Mouse (Mus musculus) testis, postnatal 10 days (tissue): ENCODE data around the gene Rad51b.

Source experiments
- DNase-seq: peaks from one replicate; pipeline ENCODE4 v3.0.0; 2021; ENCODE audit warnings: low spot score

The Rad51b gene

GRCm38 (mm10) chr12:79614583-79614953, 317.5 kb downstream of the Rad51b start:
- DNase-seq, result no peak

- DNase-seq, result no peak
These were observed 318.7 kb downstream of the Rad51b start for GRCm38 (mm10) chr12:79615717-79616316.

- no peak for DNase-seq
These were observed 321.9 kb downstream of the Rad51b start for GRCm38 (mm10) chr12:79619009-79619408.

DNA sequence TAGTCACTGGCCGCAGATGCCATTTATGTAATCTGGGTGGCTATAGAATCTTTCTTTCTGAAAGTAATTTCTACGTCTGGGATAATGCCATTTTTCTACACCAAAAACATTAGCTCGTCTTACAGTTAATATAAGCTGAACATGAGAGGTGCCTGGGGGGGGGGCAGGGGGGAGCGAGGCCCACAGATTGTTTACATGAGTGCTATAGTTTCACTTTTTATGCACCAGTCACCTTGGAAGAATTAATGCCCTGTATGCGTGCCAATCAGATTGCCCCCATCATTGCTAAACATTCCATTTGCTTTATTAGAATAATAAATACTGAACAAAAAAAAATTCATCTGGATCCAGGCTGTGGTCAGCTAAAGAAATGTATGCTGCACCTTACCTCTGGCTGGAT, 323.6 kb downstream of the Rad51b start:
- no peak for DNase-seq

DNA sequence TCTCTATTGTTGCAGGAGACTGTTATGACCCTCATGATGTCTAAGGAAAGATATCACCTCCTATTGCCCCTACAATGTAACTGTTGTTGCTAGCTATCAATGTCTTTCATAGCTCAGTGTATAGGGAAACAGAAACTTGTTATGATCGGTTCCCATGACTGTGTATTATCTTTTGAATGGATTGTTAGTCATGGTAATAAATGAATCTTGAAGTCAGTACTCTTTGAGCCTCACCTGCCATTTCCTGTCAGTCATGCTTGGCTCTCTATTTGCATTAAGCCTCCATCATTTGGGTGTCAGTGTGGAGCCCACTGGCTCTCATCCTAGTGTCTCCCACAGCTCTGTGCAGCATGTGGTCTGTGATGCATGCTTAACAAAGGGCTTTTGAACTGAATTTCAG, 326.2 kb downstream of the Rad51b start:
- no peak for DNase-seq

DNA sequence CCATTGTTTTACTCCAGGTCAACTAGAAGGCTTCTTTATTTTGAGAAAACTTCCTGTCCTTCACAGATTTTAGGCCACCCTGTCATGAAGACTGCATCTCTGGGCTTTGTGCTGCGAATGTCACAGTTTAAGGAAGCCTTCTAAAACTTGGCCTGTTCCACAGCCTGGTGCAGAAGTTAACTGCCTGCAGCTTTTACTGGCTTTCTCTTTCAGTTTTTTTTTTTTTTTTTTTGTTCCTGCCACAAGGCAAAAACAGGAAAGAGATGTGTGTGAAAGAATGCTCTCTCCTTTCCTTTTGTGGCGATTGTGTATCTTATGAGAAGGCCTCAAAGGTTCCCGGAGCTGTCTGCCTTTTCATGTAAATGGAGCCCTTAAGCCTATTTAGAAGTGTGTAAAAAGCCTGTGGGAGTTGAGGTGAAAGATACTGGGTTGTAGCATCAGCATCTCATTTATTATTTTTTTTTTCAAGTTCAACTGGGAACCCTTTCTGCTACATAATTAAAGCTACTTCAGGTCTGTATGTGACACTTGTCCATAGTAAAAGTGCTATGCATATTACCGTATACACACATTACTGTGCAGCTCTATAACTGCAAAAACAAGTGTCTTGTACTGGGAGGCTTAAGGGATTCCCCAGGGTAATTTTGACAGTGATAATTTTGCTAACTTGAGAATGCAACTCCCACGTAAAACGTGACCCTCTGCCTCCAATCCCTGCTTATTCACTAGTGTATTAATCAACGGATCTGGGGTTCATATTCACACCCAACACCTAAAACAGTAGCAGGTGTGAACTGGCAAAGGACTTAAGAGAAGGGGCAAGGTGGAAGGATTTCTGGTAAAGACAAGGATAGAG, 328.8 kb downstream of the Rad51b start:
- DNase-seq, result no peak

DNA sequence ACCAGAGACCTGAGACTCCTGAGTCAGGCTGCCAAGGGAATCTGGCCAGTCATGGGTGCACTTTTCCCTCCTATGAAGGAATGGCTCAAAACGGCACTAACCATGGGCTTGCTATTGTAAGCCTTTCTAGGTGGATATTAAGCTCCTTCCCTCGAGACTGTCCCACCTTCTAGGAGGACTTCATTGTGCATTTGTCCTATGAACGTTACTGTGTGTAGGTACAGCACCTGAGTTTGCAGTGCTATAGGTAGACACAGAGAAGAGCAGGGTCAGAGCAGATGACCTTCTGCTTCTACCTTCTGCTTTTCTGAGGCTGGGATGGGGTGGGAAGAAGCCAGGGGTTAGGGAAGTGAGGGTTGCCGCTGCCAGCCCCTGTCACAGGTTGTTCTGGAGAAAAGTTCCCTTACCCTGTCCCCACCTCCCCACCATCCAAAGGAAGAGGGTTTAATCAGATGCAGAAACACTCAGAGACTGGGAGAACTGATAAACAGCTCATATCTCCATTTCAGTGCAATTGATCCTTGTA, 329.5 kb downstream of the Rad51b start:
- no peak for DNase-seq

DNA sequence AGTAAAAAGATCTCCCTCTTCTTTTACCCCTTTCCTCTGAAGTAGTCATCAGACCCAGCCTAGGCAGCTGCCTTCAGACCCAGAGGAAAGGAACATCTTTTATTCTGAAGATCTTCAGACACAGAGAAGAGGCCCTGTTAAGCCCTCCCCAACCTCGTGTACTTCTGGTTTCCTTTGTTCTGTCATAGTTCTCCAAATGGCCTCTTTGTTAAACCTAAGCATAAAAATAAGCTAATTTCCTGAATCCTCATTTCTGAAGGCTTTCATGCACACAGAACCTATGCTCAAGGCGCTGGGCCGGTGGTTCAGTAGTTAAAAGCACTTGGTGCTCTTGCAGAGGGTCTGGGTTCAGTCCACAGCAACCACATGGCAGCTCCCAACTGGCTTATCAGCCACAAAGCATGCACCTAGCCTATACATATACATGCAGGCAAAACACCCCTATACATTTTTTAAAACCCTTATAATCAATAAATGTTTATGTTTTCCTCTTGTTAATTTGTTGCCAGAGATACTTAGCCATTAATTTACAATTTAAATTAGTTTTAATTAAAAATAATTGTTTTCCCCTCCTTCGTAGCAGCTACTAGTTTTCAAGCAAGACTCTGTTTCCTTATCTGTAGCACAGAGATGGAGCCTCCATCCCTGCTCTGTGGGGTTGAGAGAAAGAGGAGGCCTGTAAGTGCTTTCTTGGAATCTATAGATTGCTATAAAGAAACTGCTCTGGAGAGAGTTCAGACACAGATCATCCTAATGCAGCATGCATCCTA, 330.5 kb downstream of the Rad51b start:
- DNase-seq, result no peak

GRCm38 (mm10) chr12:79628121-79628774, 331.2 kb downstream of the Rad51b start:
- no peak for DNase-seq

- no peak for DNase-seq
These were observed 333.1 kb downstream of the Rad51b start for GRCm38 (mm10) chr12:79629945-79630850.

DNA sequence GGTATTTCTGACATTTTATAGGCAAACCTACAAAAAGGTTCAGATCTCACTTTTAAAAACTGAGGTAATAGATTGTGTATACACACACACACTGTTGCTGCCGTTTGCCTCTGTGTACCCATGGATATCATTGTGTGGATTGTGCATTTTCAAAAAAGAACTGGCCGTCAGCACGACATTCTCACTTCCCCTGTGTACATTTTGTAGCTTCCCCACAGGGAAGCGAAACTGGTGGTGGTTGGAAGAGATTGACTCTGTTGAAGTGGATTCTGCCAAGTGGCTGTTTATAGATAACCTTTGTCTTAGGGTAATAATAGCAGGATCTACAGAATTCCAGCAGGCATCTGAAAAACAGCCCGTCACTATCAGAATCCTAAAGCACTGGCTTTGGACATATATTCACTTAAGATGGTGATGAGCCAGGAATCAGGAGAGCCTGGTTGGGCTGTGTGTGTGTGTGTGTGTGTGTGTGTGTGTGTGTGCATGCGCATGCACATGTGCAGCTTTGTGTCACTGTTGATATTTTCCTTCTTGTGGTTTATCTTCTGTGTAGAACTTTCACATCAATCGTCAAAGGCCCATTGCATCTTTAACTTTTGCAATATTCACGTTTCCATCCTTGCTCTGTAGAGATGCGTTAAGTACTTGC, 336.5 kb downstream of the Rad51b start:
- DNase-seq, result no peak

DNA sequence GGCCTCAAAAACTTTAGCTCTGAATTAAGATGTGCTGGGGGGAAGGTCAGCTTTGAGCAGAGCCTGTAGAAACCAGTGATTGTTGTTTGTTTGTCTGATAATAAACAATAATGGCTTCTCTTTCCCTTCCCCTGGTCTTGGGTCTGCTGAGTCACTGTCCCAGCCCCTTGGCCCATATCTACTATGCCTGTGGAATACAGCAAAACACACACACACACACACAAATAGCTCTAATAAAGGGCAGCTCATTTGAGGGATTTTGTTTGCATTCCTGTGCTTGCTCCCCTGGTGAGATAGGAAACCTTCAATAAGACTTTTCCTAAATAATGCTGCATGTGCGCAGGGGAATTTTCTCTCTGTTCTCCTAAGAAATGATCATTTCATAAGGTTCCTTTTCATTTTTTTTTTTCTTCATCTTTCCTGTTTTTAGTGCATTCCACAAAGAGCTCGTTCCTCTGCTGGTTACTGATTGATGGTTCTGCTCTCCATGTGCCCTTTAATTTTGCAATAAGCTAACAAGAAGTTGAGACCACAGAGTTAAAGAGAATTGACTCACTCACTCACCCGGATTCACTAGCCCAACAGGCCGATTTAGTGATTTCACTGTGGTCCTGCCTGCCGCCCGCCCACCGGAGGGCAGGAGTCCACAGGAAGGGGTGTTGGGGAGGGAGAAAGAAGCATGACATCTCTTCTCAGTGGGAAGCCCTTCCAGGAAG, 344.6 kb downstream of the Rad51b start:
- DNase-seq, result no peak

GRCm38 (mm10) chr12:79642715-79643114, 345.6 kb downstream of the Rad51b start:
- no peak for DNase-seq

GRCm38 (mm10) chr12:79645656-79646055, 348.6 kb downstream of the Rad51b start:
- no peak for DNase-seq

DNA sequence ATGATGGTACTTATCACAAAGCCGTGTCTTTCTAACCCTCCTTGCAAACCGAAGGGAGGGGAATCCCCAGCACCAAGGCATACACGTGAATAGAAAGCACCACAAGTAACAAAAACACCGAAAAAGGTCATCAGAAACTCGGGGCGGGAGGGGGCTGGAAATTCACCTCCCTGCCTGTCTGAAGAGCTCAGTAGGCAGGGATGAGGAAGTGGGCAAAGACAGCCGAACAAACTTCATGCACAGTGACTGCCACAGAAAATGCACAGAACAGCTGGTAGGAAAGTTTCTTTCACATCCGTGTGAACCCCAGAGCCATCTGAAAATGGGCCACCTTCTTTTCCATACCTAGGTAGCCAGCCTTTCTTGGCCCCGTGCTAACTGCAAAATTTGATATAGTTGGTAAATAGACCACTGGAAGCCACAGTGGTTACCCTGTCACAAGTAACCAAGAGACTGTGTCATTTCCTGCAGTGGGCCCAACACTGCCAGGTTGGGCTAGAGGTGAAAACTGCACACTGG, 349.6 kb downstream of the Rad51b start:
- no peak for DNase-seq

DNA sequence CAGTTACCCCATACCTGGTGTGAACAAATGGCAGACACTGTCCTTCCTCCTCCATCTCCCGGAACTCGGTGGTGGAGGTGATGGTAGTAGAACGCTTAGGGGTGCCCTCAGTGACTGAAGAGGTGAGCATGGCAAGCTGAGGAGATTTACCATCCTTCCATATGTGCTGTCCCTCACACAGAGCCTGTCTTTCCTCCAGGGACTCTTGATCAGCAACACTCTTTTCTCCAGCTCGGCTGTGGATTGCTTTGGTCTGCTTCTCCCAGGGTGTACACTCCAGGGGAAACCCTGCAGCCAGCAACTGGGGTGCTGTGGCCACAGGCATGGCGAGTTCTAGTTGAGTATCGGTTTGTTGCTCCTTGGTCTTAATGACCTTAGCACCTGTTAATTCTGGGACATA, 350.3 kb downstream of the Rad51b start:
- no peak for DNase-seq

GRCm38 (mm10) chr12:79647976-79648375, 350.9 kb downstream of the Rad51b start:
- DNase-seq, result no peak

- DNase-seq, result no peak
These were observed 352.0 kb downstream of the Rad51b start for GRCm38 (mm10) chr12:79648812-79649700.

GRCm38 (mm10) chr12:79649796-79650195, 352.7 kb downstream of the Rad51b start:
- no peak for DNase-seq
